Mouse (Mus musculus) ES-Bruce4 (cell line): ENCODE measurements at regions not wholly inside any gene's neighbourhood (a gene's known extent, or its start where the extent isn't known, plus 50 kb on each side); places are given as distances from the start of the nearest gene placed in this dataset.

Source experiments
- H3K27ac ChIP-seq: 2 replicates; pipeline ENCODE4 v1.5.1; 2012; ENCODE audit warnings: low read length, inconsistent platforms; ENCODE audit not compliant: insufficient read depth
- H3K27me3 ChIP-seq: 2 replicates; pipeline ENCODE4 v1.6.1; 2012; ENCODE audit warnings: mild to moderate bottlenecking, low read length, inconsistent platforms; ENCODE audit not compliant: control insufficient read depth, poor library complexity, insufficient read depth, severe bottlenecking
- H3K36me3 ChIP-seq: 2 replicates; pipeline ENCODE4 v1.6.1; 2012; ENCODE audit warnings: inconsistent platforms, mild to moderate bottlenecking, low read length, moderate library complexity; ENCODE audit not compliant: control insufficient read depth, poor library complexity, insufficient read depth, severe bottlenecking
- H3K4me1 ChIP-seq: one replicate; pipeline ENCODE4 v1.8.1; 2011; ENCODE audit warnings: low read length; ENCODE audit not compliant: control insufficient read depth, insufficient read depth
- H3K4me3 ChIP-seq: 2 replicates; pipeline ENCODE4 v1.5.1; 2011; ENCODE audit warnings: low read depth, mild to moderate bottlenecking, low read length
- H3K9ac ChIP-seq: 2 replicates; pipeline ENCODE4 v1.6.1; 2012; ENCODE audit warnings: low read depth, mild to moderate bottlenecking, inconsistent platforms; ENCODE audit not compliant: poor library complexity, severe bottlenecking
- H3K9me3 ChIP-seq: replicated peaks from 2 replicates; pipeline ENCODE4 v1.6.1; 2012; ENCODE audit warnings: mild to moderate bottlenecking, low read length, inconsistent platforms; ENCODE audit not compliant: control insufficient read depth, poor library complexity, insufficient read depth, severe bottlenecking
- CTCF ChIP-seq: IDR thresholded peaks from one replicate; pipeline ENCODE4 v1.8.1; 2011; ENCODE audit warnings: low read depth, low read length
- EP300 ChIP-seq: IDR thresholded peaks from 2 replicates; pipeline ENCODE4 v1.6.1; 2011; ENCODE audit warnings: low read depth, low read length; ENCODE audit not compliant: insufficient read depth
- POLR2A ChIP-seq: IDR thresholded peaks from one replicate; pipeline ENCODE4 v1.8.1; 2011; ENCODE audit warnings: low read length; ENCODE audit not compliant: insufficient read depth

DNA sequence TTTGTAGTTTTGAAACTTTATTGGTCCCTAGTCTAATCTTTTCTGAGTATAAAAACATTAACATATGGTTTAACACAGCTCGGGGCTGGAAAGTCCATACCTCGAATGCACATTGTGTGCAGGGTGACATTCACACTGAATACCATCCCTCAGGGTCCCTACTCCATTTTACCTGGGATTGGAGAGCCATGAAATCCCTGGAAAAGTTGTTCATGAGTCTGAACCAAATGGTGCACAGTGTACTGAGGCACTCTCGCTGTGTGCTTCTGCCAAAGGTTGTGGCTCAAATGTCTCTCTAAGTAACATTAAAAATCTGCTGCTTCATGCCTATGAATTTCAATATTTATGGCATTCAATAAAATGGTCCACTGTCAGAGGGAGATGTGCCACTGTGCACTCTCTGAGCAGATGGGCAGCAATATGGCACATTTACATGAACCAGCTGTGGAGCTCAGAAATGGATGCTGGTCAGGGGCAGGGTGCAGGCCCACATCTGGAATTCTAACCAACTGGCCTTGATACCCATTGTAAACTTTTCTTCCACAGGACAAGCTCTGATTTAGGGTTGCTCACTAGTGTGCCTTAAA, 116.7 kb downstream of the Olig3 start:
- no peak overlapping the region for H3K9ac ChIP-seq
- H3K9me3 ChIP-seq = no peaks in the 10 kb centered on the region
- H3K36me3 ChIP-seq = no peaks in the 10 kb centered on the region
- no peak overlapping the region for H3K27ac ChIP-seq
- no peaks in the 10 kb centered on the region for H3K27me3 ChIP-seq
- TF ChIP-seq POLR2A (no peak), CTCF (no peak), EP300 (no peak)
- no peak overlapping the region for H3K4me3 ChIP-seq
- no peaks in the 10 kb centered on the region for H3K4me1 ChIP-seq

- H3K27me3 ChIP-seq = no peaks in the 10 kb centered on the region
- no peak overlapping the region for H3K27ac ChIP-seq
- no peaks in the 10 kb centered on the region for H3K9me3 ChIP-seq
- no peaks in the 10 kb centered on the region for H3K36me3 ChIP-seq
- TF ChIP-seq CTCF (no peak), POLR2A (no peak), EP300 (no peak)
- no peaks in the 10 kb centered on the region for H3K4me1 ChIP-seq
- no peak overlapping the region for H3K4me3 ChIP-seq
- no peak overlapping the region for H3K9ac ChIP-seq
Observed at GRCm38 (mm10) chr10:19485537-19486135, 106.1 kb upstream of the Ifngr1 start.

- Histone ChIP-seq H3K27me3 (no peaks in the 10 kb centered on the region), H3K27ac (no peak overlapping the region), H3K9ac (no peak overlapping the region), H3K4me1 (no peaks in the 10 kb centered on the region), H3K9me3 (no peaks in the 10 kb centered on the region), H3K36me3 (no peaks in the 10 kb centered on the region), H3K4me3 (no peak overlapping the region)
- TF ChIP-seq EP300 (no peak), POLR2A (no peak), CTCF (no peak)
Observed at GRCm38 (mm10) chr10:19490500-19490899, 101.2 kb upstream of the Ifngr1 start.

- no peaks in the 10 kb centered on the region for H3K36me3 ChIP-seq
- no peak overlapping the region for H3K27ac ChIP-seq
- no peak for TF ChIP-seq POLR2A
- TF ChIP-seq CTCF = peak; percentile 23
- no peak overlapping the region for H3K9ac ChIP-seq
- no peaks in the 10 kb centered on the region for H3K4me1 ChIP-seq
- H3K9me3 ChIP-seq = no peaks in the 10 kb centered on the region
- H3K4me3 ChIP-seq = no peak overlapping the region
- H3K27me3 ChIP-seq = no peaks in the 10 kb centered on the region
Observed at GRCm38 (mm10) chr10:19491513-19492380, 100.0 kb upstream of the Ifngr1 start.

DNA sequence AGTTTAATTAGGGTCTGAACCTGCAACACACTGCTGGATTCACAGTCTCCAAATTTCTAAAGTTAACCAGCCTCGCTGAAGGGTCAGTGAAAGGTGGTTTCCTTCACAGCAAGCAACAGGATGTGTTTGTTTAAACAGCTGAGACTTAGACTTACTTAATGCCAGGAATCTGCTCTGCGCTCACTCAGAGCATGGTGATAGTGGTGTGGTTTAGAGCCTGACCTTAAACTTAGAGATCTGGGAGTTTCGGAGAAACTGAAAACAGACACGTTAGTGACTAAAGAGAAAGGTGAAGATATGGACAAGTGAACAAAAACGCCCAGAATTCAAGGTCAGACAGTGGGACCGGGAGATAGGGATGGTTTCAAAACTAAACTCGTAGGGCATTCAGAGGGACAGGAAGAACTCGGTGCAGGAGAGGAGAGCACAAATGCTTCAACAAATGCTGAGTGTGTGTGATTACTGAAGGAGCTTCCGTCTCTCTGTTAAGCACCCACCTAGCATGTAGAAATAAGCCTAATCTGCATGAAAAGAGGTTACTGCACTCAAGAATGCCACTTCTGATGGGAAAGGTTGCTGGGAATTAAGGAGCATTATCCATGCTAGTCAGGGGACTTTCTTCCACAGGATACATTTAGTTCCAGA, 97.2 kb upstream of the Ifngr1 start:
- H3K9ac ChIP-seq = no peak overlapping the region
- H3K36me3 ChIP-seq = no peaks in the 10 kb centered on the region
- H3K4me3 ChIP-seq = no peak overlapping the region
- no peaks in the 10 kb centered on the region for H3K9me3 ChIP-seq
- H3K4me1 ChIP-seq = no peaks in the 10 kb centered on the region
- H3K27ac ChIP-seq = no peak overlapping the region
- no peaks in the 10 kb centered on the region for H3K27me3 ChIP-seq
- TF ChIP-seq EP300 (no peak), CTCF (no peak), POLR2A (no peak)
